Mouse (Mus musculus) small intestine, adult 2 months (tissue): Measurements from ENCODE around the gene Cdc26.

Experiments used
- CTCF ChIP-seq: fragments of 200-500 bp; IDR thresholded peaks from 2 replicates; pipeline ENCODE4 v1.5.1; 2012; ENCODE audit warnings: low read depth, mild to moderate bottlenecking, control low read depth, inconsistent platforms, low read length, moderate library complexity, mixed read lengths; ENCODE audit not compliant: insufficient replicate concordance, insufficient read length; ENCODE audit errors: extremely low read depth
- POLR2A ChIP-seq: fragments of 200-500 bp; IDR thresholded peaks from 2 replicates; pipeline ENCODE4 v1.6.1; 2012; ENCODE audit warnings: low read depth, mild to moderate bottlenecking, control low read depth, inconsistent platforms, low read length, moderate library complexity

- TF ChIP-seq CTCF (no peak), POLR2A (no peak)
These were observed 32.1 kb upstream of the Cdc26 start for GRCm38 (mm10) chr4:62440544-62440943.
